Mouse (Mus musculus) duodenum, adult 2 months (tissue): ENCODE measurements around the gene Selenom. TPM values are rescaled to one million over a fixed set of nuclear protein-coding genes. Genes with fewer than 3 reads are reported as not detected.

ENCODE experiments used
- polyA plus RNA-seq: library from polyadenylated mRNA; depleted of rRNA; stranded (reverse); fragments of >200 nt; gene quantifications from 2 replicates; pipeline ENCODE4 v1.2.3, GENCODE M21; 2012; ENCODE audit warnings: low replicate concordance; rRNA removed

Gene Selenom
- polyA plus RNA-seq = 139 and 181 TPM in 2 replicates

DNA sequence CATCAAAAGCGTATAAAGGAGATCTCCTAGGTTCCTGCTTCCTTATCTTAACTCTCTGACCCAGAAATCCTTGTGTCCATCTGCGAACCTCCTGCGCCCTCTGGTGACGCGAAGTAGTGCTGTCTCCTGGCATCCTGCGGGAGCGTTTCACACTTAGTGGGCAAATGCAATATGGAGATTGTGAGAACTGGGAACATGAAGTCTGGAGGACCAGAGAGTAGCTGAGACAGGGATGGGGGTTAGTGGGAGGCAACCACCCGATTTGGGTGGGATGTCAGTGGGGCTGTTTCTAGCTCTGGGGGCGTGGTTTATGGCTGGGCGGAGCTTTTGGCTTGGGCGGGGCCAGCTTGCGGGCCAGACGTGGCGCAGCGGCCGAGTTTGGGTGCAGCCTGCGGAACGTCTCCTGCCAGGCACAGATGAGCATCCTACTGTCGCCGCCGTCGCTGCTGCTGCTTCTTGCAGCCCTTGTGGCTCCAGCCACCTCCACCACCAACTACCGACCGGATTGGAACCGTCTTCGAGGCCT lies at the start of gene Selenom:
Selenom (plus strand) TSS at position 156 of the 526 bp plus-strand sequence.

DNA sequence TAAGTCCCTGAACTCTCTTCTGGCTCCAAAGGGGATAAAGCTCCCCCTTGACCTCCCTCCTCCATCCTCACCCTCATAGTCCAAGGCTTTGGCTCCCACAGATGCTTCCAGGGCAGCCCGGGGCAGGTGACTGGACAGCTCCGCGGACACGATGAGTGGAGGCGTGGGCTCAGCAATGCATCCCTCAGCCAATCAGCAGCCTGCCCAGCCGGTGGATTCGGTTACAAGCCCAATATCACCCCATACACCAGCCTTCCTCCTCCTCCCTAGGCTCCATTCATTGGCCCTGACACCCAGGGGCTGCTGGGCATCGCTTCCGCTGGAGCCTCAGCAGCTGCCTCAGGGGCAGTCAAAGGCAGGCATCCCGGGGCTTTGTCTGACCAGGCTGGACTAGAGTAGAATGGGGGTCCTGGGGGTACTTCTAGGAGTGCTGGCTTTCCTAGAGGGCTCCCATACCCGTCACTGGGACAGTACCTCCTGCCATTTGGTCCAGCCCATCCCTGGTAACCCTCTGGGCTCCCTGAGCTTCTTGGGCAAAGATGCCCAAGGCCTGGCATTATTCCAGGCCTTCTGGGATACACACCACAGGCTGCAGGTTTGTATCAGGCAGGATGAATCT lies 26.4 kb upstream of the Selenom start, which contains the start of gene Pla2g3:
Pla2g3 (plus strand) TSS at position 333 of the 619 bp plus-strand sequence.

DNA sequence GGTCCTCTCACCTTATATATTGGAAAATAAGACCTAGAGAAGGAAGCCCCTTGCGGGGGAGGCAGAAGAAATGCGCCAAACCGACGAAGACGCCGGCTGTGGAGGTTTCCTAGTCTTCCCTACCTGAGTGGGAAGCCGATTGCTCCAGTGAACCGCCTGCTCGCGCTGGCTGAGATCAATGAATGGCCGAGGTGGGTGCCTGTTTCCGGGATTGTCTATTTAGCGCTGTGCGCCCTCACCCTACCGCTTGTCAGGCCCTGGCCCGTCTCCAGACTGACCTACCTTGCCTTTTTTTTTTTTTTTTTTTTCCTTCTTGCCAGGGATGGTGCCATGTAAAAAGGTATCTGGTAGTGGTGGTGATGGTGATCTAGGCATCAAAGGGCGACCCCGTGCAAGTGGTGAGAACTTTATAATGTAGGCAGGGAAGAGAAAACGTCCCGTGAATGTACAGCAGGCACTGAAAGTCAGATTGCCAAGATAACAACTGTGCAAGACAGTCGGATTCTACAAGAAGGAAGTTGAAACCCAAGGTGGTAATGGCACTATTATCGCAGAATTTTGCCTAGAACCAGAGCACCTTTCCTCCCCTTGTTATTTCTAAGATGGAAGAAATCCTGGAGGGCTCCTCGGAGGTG lies 26.1 kb downstream of the Selenom start, which contains the start of gene Smtn:
Smtn (minus strand) TSS at position 162 of the 635 bp plus-strand sequence.

Other genes starting within 250 kb of the Selenom start
- 3.3 and 3.5 TPM in 2 replicates for gene Drg1, start 248.3 kb upstream of the Selenom start, polyA plus RNA-seq
- gene Patz1, start 225.8 kb upstream of the Selenom start, polyA plus RNA-seq = 11.2 and 16.9 TPM in 2 replicates
- 6.7 and 8.3 TPM in 2 replicates for gene Pik3ip1, start 184.3 kb upstream of the Selenom start, polyA plus RNA-seq
- gene Limk2, start 105.5 kb upstream of the Selenom start, polyA plus RNA-seq = 44.2 and 68.7 TPM in 2 replicates
- gene Rnf185, start 62.3 kb upstream of the Selenom start, polyA plus RNA-seq = 27.5 and 28.0 TPM in 2 replicates
- gene Pla2g3, start 26.4 kb upstream of the Selenom start, polyA plus RNA-seq = 0.40 and 0.54 TPM in 2 replicates
- gene Inpp5j, start 9.9 kb upstream of the Selenom start, polyA plus RNA-seq = 20.9 and 23.9 TPM in 2 replicates
- gene Smtn, start 25.9 kb downstream of the Selenom start, polyA plus RNA-seq = 46.1 and 64.2 TPM in 2 replicates
- 1.7 and 2.8 TPM in 2 replicates for gene Morc2a, start 134.5 kb downstream of the Selenom start, polyA plus RNA-seq